Mouse (Mus musculus) Muller cell, postnatal 12 days (primary cell): Measurements from ENCODE around the gene Il4i1.

Source experiments
- DNase-seq: peaks from one replicate; pipeline ENCODE4 v3.0.0-alpha.2; 2015; ENCODE audit errors: inconsistent ontology term

Il4i1 gene

GRCm38 (mm10) chr7:44815721-44816469 is at the start of gene Il4i1, which contains the start of gene Nup62:
Il4i1 (plus strand) TSS chr7:44816387.
Nup62 (plus strand) TSS chr7:44816088.
- peak; percentile 99 for DNase-seq

DNA sequence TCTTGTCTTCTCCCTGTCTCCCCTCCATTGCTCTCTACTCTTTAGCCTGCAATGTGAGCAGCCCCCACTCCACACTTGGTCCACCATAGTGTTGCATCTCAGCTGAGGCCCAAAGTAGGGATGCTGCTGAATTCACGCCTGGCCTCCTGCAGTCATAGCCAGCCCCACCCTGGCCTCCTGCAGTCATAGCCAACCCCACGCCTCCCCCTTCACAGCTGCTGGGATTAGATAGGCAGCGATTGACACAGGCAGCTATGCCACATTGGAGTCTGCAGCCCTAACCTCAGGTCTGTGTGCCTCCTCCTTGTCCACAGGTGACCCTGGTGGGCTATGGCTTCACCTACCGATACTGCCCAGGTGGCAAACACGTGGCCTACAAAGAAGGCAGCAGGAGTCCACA is 48.1 kb upstream of the Il4i1 start:
- DNase-seq = no peak

DNA sequence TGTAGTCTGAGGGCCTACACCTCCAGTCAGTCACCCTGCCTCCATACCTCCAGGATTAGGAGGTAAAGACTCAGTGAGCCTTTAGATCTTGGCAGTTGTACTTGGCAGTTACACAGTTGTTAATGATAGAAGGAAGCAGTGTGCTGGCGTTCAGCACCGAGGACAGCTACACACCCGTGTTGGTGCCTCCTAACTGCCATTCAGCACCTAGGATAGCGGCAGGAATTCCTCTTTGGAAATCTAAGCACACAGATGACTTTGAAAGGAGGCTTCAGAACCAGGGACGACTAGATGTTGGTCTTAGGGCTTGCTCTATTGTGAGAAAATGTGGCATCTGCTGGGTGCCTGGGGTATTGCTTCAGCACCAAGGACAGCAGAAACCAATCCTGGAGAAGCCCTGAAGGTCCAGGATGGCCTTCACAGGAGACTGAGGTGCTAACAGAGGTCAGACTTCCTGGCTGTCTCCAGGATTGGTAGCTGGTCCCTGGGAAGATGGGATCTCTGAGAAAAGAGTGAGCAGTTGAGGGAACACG is 46.1 kb upstream of the Il4i1 start:
- DNase-seq = peak; percentile 58

- DNase-seq = no peak
Measured at GRCm38 (mm10) chr7:44772591-44773204, 43.5 kb upstream of the Il4i1 start.

DNA sequence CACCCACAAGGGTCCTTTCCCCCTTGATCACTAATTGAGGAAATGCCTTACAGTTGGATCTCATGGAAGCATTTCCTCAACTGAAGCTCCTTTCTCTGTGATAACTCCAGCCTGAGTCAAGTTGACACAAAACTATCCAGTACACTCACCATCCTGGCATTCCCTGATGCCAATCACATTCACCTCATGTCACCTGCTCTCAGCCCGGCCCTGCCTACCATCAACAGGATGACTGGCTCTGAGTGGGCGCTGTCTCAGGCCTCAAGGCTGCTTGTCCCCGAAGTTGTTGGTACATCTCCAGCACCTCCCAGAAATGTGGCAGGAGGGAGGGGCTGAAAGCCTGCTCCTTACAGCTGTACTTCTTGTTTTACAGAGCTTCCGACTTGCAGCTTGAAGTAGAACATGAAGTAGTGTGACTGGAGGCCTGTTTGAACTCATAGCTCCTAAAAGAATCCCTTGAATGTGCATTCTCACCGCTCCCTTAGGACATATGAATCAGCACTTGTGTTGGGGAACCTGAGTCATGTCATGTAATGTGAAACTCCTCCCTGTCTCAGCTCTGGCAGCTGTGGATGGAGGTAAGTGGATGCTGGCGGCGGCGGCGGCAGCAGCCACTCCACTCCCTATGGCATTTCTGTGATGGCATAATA is 39.2 kb upstream of the Il4i1 start:
- DNase-seq = peak; percentile 0

GRCm38 (mm10) chr7:44780101-44780500 is 36.1 kb upstream of the Il4i1 start:
- DNase-seq = no peak

- DNase-seq = no peak
Measured at GRCm38 (mm10) chr7:44789531-44789930, 26.7 kb upstream of the Il4i1 start.

- no peak for DNase-seq
Measured at GRCm38 (mm10) chr7:44790066-44790465, 26.1 kb upstream of the Il4i1 start.

DNA sequence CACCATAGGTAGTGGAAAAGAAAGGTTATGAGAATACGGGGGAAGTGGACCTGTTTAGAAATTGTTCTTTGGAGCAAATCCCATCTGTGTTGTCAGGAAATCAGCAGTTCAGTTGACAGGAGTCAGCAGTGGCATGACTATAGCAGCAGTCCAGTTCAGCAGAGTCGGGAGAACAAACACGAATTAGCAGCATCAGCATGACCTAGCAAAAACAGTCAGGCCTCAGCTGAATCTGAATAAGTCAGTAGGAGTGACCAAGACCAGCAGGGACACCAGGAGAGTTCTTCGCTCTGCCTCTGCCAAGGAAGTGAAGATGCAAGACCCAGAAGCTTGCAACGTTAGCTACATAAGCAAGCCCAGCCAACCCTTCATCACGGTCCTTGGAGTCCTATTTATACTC is 23.4 kb upstream of the Il4i1 start:
- DNase-seq = no peak

DNA sequence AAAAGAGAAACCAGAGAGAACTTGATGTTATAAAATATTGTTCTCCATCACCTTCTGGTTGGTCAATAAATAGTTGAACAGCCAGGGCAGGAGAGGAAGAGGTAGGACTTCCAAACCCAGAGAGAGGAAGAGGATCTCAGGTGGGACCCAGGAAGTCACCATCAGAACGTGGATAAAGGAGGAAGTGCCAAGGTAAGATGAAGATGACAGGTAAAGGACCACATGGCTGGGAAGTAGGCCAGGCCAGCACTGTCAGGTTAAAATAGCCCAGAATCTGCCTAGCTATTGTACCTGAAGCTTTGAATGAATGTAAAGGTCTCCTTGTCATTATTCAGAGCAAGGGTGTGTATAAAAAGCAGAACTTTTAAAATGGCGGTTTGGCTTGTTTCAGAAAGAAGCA is 7.3 kb upstream of the Il4i1 start:
- no peak for DNase-seq

GRCm38 (mm10) chr7:44809466-44809865 is 6.7 kb upstream of the Il4i1 start:
- no peak for DNase-seq

DNA sequence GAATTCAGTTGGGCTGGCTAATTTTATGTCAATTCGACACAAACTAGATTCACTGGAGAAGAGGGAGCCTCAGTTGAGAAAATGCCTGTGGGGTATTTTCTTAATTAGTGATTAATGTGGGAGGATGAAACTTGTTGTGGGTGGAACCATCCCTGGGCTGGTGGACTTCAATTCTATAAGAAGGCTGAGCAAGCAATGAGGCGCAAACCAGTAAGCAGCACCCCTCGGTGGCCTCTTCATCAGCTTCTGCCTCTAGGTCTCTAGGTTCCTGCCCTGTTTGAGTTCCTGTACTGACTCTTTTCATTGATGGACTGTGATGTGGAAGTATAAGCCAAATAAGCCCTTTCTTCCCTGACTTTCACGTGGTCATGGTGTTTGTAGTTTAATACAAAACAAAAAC is 5.8 kb upstream of the Il4i1 start:
- DNase-seq = no peak

GRCm38 (mm10) chr7:44810819-44811557 is 5.2 kb upstream of the Il4i1 start:
- no peak for DNase-seq

DNA sequence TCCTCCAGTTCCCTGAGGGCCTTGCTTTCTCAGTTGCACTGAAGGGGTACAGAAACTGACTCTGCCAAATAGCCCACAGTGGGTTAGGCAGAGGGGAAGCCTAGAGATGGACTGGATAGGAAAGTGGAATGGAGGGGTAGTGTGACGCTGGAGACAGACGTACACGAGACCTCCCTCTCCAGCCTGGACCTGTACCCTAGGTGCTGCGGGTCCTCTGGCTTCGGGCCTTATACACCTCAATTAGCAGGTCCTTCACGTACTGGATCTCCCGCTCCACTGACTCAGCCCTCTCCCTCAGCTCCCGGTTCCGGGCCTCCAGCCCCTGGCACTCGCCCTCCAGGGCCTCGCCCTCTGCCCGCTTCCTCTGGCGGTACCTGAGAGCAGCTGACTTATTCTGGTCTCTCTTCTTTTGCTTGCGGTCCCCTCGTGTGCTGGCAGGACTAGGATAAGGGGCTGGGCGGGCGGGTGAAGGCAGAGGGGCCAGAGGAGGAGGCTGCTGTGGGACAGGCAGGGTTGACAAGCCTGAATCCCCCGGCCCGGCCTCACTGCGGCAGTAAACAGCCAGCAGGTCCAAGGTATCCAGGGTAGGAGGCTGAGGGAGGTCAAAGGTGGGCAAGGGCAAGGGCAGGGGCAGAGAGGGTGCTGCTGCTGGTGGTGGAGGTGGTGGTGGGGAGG is 3.4 kb upstream of the Il4i1 start:
- no peak for DNase-seq

GRCm38 (mm10) chr7:44813985-44814384 is 2.2 kb upstream of the Il4i1 start:
- no peak for DNase-seq

- DNase-seq = no peak
Measured at GRCm38 (mm10) chr7:44814423-44814822, 1.8 kb upstream of the Il4i1 start.

DNA sequence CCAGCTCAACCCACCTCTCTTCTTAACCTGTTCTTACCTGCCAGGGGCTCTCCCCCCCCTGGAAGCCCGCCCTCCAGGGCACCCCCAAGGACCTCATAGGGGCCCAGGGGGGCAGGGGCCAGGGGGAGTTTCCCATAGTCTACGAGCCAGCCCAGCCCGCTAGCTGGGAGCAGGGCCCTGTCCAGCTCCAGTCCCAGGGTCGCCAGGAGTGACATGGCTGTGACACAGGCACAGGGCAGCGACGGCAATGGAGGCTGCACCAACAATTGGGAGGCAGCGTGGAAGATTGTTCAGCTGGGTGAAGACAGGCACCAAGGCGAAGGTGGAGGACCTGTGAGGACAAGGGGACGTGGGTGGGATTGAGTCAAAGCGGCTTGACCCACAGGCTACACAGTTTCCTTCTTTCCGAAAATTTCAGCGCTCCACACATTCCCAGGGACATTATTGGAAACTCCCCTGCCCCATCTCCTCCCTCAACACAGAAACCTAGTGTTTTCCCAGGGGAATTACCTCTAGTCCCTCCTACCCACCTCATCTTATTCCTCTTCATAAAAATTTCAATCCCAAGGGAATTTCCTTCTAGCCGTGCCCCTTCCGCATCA is 1.1 kb upstream of the Il4i1 start:
- DNase-seq = no peak

GRCm38 (mm10) chr7:44816470-44817021 is 359 bp downstream of the Il4i1 start, which contains the start of gene Atf5:
Atf5 (minus strand) TSS chr7:44816658.
- peak; percentile 91 for DNase-seq

DNA sequence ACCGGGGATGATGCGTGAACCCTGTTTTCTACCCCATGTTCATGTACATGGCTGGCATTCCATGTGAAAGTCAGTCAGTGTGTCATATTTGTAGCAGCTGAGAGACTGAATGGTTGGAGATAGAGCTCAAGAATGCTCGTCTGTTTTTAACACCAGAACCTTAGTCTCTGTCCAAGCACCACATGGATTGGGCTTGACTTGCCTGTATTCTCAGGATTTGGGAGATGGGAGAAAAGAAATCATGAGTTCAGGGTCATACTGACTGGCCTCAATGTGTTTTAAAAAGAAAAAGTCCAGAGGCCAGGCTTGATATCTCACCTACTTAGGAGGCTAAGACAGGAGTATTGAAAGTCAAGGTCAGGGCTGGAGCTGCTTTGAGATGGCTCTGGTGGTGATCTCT is 1.3 kb downstream of the Il4i1 start:
- no peak for DNase-seq

DNA sequence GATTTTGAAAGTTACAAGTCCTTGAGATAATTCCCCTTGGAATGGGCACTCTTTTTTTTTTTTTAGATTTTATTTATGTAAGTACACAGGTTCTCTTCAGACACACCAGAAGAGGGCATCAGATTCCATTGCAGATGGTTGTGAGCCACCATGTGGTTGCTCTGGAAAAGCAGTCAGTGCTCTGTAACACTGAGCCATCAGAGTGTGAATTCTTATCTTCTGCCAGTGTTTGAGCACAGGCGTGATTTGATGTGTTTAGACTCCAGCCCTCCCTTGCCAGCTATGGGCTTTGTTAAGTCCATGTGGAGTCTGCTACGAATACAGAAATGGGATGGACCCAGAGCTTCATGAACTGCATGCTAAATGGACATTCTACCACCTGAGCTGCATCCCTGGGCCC is 2.0 kb downstream of the Il4i1 start:
- peak; percentile 30 for DNase-seq
